Mouse (Mus musculus) midbrain, embryonic 13.5 days (tissue): ENCODE results near the gene Pfdn4. TPM values are rescaled to one million over a fixed set of nuclear protein-coding genes. Genes with fewer than 3 reads are reported as not detected.
A peak's percentile ranks its signal among the peaks of the same experiment; 100 is the strongest.

Source experiments
- ATAC-seq: fragments of 200-750 bp; cut with Nextera tagmentation; 2 replicates; pipeline ENCODE4 v1.8.0; 2017; ENCODE audit warnings: mild to moderate bottlenecking, moderate TSS enrichment, moderate library complexity
- H3K27ac ChIP-seq: fragments of 300-500 bp; sonication (generic); 2 replicates; pipeline ENCODE4 v1.5.1; 2015; ENCODE audit warnings: inconsistent platforms, mild to moderate bottlenecking, moderate library complexity
- H3K27me3 ChIP-seq: fragments of 300-500 bp; sonication (generic); 2 replicates; pipeline ENCODE4 v1.6.1; 2015; ENCODE audit warnings: mild to moderate bottlenecking, inconsistent platforms
- H3K36me3 ChIP-seq: fragments of 300-500 bp; sonication (generic); 2 replicates; pipeline ENCODE4 v1.6.1; 2015; ENCODE audit warnings: mild to moderate bottlenecking, inconsistent platforms
- H3K4me1 ChIP-seq: fragments of 300-500 bp; sonication (generic); replicated peaks from 2 replicates; pipeline ENCODE4 v1.6.1; 2015; ENCODE audit warnings: inconsistent platforms
- H3K4me2 ChIP-seq: fragments of 300-500 bp; sonication (generic); replicated peaks from 2 replicates; pipeline ENCODE4 v1.6.1; 2015; ENCODE audit warnings: moderate library complexity, mild to moderate bottlenecking, inconsistent platforms
- H3K4me3 ChIP-seq: fragments of 300-500 bp; sonication (generic); replicated peaks from 2 replicates; pipeline ENCODE4 v1.5.1; 2015; ENCODE audit warnings: mild to moderate bottlenecking, inconsistent platforms
- H3K9ac ChIP-seq: fragments of 300-500 bp; sonication (generic); replicated peaks from 2 replicates; pipeline ENCODE4 v1.6.1; 2015; ENCODE audit warnings: mild to moderate bottlenecking, inconsistent platforms
- H3K9me3 ChIP-seq: fragments of 300-500 bp; sonication (generic); 2 replicates; pipeline ENCODE4 v1.6.1; 2016; ENCODE audit warnings: mild to moderate bottlenecking, inconsistent platforms
- WGBS: fragments of 180-500 bp; shearing (Covaris S2); methylation state at CpG from one replicate; pipeline ENCODE4 v1.1.7; 2015; 5-methylcytosine and 5-hydroxymethylcytosine counted together
- polyA plus RNA-seq: library from polyadenylated mRNA; unstranded; fragments of >200 nt; fragmentation: Nextera tagmentation; extraction: Ambion mirVana; gene quantifications from 2 replicates; pipeline ENCODE4 v1.2.1, GENCODE M21; 2015

The Pfdn4 gene
- polyA plus RNA-seq, 1 experiment from 2014 or later = 127 TPM

DNA sequence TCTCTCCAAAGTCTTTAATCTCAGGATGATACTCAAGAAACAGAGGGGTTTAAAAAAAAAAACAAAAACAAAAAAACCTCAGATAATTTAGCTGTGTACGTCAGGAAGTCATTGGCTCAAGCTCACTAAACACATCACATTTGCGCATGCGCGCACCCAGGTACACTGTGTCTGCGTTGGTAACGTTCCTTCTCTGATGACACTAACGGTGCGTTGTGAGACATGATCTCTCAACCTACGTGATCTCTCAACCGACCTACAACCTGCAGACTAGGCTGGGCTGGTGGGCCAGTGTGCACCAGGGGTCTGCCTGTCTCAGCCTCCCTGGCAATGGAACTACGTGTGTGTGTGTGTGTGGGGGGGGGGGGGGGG is 38.6 kb downstream of the Pfdn4 start:
- no peak overlapping the region for H3K27ac ChIP-seq
- no peaks in the 10 kb centered on the region for H3K27me3 ChIP-seq
- H3K36me3 ChIP-seq = no peaks in the 10 kb centered on the region
- ATAC-seq = no peak
- no peak overlapping the region for H3K4me2 ChIP-seq
- 95% methylated on average over 11 of the region's 11 CpGs for WGBS
- no peak overlapping the region for H3K4me3 ChIP-seq
- H3K4me1 ChIP-seq = no peaks in the 10 kb centered on the region
- H3K9ac ChIP-seq = no peak overlapping the region
- no peaks in the 10 kb centered on the region for H3K9me3 ChIP-seq

DNA sequence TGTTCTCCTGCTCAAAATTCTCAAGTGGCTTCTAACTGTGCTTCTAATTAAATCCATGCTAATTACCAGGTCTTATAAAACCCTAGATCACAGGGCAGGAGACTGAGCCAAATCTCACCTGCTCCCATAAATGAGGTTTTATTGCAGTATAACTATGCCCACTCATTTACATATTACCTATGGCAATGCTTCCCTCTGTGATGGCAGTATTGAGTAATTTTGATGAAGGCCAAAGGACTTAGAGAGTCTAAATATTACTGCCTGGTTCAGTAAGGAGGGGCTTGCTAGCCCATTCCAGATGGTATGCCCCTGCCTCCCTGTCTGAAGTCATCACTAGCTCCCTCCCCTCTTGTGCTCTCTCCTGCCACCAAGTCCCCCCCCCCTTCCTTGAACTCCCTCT is 39.6 kb downstream of the Pfdn4 start:
- no peak overlapping the region for H3K27ac ChIP-seq
- no peaks in the 10 kb centered on the region for H3K36me3 ChIP-seq
- H3K9me3 ChIP-seq = no peaks in the 10 kb centered on the region
- H3K9ac ChIP-seq = no peak overlapping the region
- H3K4me2 ChIP-seq = no peak overlapping the region
- H3K27me3 ChIP-seq = no peaks in the 10 kb centered on the region
- no peaks in the 10 kb centered on the region for H3K4me1 ChIP-seq
- 0 out of 2 replicates have a peak, but pooled peaks have one; percentile 34 for ATAC-seq
- no peak overlapping the region for H3K4me3 ChIP-seq

DNA sequence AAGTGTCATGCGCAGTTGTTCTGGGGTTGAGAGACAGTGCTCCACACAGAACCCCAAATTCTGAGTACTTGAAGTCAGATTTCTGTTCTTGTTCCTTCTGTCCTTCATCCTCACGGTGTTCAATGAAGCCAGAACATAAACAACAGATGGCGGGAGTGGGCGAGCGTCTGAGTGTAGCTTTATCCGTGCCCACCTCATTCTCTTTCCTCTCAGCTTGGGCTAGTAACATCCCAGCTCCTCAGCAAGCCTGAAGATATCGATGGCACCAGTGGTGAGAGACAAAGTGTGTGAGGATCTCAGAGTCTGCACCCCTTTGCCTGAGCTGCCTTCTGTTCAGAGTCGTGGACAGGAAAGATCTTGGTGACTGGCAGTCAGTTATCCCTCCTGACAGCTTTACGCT is 43.0 kb downstream of the Pfdn4 start:
- Histone ChIP-seq H3K4me2 (no peak overlapping the region), H3K27ac (no peak overlapping the region), H3K4me3 (no peak overlapping the region), H3K36me3 (no peaks in the 10 kb centered on the region), H3K9ac (no peak overlapping the region), H3K4me1 (no peaks in the 10 kb centered on the region), H3K27me3 (no peaks in the 10 kb centered on the region), H3K9me3 (no peaks in the 10 kb centered on the region)
- ATAC-seq = no peak
- WGBS = 88% methylated on average over 9 of the region's 9 CpGs

DNA sequence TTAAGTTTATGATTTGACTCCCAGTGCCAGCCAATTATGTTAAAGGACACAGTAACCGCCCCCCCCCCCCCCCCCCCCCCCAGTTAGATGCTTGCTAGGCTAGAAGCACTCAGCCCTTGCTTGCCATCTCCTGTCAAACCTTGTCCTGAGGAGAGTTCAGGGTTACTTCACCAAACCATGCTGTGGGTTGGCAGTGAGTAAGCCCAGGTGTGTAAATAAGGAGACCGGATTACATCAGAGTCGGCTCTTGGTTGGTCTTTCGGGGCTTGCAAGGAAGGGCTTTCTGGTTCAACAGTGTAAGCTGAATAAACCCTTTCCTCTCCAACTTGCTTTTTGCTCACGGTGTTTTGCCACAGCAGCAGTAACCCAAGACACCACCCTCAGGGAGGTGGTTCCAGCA is 47.4 kb downstream of the Pfdn4 start:
- Histone ChIP-seq H3K36me3 (no peaks in the 10 kb centered on the region), H3K9me3 (no peaks in the 10 kb centered on the region), H3K4me1 (peaks cover 10% of the 10 kb centered on the region), H3K27ac (no peak overlapping the region), H3K9ac (no peak overlapping the region), H3K27me3 (no peaks in the 10 kb centered on the region), H3K4me2 (no peak overlapping the region), H3K4me3 (no peak overlapping the region)
- WGBS = 92% methylated on average over 5 of the region's 5 CpGs
- ATAC-seq = no peak

DNA sequence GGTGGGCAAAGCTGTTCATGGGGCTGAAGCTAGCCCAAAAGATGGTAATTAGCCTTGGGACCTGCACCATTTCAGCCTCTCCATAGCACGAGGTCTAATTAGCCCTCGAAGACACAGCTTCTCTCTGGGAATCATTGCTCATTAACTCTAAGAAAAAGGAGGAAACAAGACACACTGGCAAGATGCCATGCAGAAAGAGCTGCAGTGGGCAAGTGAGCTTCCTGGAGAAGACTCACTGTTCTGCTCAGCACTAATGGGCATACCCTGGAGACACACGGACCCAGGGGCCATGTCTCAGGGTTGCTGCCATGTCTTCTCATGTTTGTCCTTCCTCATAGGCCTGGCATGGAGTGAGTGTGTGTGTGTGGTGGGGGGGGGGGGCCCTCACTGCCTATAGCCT is 47.9 kb downstream of the Pfdn4 start:
- Histone ChIP-seq H3K4me2 (no peak overlapping the region), H3K36me3 (no peaks in the 10 kb centered on the region), H3K9ac (no peak overlapping the region), H3K27ac (no peak overlapping the region), H3K27me3 (no peaks in the 10 kb centered on the region), H3K4me1 (peaks cover 12% of the 10 kb centered on the region), H3K4me3 (no peak overlapping the region), H3K9me3 (no peaks in the 10 kb centered on the region)
- no peak for ATAC-seq
- 72% methylated on average over 3 of the region's 3 CpGs for WGBS

DNA sequence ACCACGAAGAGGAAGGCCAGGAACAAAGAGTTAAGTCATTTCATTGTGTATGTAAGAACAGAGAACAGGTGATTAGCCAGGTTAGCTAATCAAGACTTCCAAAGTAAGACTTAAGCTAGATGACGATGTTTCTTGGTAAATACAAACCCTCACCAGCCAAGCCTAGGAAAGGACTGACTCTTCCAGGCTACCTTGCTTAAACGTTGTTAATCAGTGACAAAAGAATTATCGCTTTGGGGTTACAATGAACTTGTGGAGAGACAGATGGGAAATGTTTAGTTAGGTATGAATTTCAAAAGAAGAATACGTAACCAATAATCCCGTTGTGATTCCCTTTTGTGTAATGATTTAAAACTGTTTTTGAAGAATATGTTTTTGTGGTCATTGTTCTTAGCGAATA is 48.7 kb downstream of the Pfdn4 start:
- ATAC-seq = no peak
- Histone ChIP-seq H3K36me3 (no peaks in the 10 kb centered on the region), H3K4me3 (no peak overlapping the region), H3K4me2 (no peak overlapping the region), H3K27ac (no peak overlapping the region), H3K4me1 (peaks cover 13% of the 10 kb centered on the region), H3K27me3 (no peaks in the 10 kb centered on the region), H3K9ac (no peak overlapping the region), H3K9me3 (no peaks in the 10 kb centered on the region)
- WGBS = 85% methylated on average over 7 of the region's 7 CpGs

DNA sequence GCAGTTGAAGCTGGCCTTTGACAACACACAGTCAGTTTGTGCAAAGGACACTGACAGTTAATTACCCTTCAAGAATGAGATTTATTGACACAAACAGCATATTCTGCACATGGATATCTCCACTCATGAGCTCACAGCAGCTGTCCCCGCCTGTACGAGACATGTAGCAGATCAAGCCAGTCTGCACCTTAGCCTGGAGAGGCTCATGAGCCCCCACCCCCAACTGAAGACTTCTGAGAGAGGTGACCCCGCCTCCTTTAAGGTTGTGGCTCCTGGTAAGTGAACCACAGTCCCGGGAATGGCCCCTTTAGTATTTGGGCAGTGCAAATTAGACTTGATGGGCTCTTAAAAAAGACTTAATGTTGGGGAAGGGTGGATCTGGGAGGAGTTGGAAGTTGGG is 49.5 kb downstream of the Pfdn4 start:
- Histone ChIP-seq H3K4me2 (no peak overlapping the region), H3K9me3 (no peaks in the 10 kb centered on the region), H3K4me1 (peaks cover 14% of the 10 kb centered on the region), H3K27ac (no peak overlapping the region), H3K36me3 (no peaks in the 10 kb centered on the region), H3K9ac (no peak overlapping the region), H3K4me3 (no peak overlapping the region), H3K27me3 (no peaks in the 10 kb centered on the region)
- WGBS = 67% methylated on average over 4 of the region's 4 CpGs
- ATAC-seq = no peak

DNA sequence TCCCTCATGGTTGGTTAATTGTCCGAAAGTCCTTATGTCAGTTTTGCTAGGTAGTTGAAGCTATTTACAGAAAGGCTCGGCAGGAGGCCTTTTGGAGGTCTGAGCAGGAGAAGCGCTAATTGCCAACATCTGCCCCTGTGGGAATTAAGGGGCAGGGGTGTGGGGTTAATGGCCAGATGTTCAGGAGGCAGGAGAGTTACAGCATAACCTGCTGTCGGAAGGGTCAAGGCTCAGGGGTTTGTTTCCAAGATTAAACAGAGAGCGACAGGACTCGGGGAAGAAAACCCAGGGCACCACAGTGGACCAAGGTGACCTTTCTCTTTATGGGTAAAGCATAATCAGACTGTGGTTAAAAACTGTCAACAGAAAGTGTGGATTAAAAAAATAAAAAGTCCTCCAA is 51.3 kb downstream of the Pfdn4 start:
- Histone ChIP-seq H3K27me3 (no peaks in the 10 kb centered on the region), H3K9ac (no peak overlapping the region), H3K4me1 (peaks cover 17% of the 10 kb centered on the region), H3K4me3 (no peak overlapping the region), H3K9me3 (no peaks in the 10 kb centered on the region), H3K36me3 (no peaks in the 10 kb centered on the region), H3K27ac (peak overlapping the region; percentile 19; the same call in 1 of the 2 replicates), H3K4me2 (no peak overlapping the region)
- WGBS = 18% methylated on average over 6 of the region's 6 CpGs
- ATAC-seq = no peak

DNA sequence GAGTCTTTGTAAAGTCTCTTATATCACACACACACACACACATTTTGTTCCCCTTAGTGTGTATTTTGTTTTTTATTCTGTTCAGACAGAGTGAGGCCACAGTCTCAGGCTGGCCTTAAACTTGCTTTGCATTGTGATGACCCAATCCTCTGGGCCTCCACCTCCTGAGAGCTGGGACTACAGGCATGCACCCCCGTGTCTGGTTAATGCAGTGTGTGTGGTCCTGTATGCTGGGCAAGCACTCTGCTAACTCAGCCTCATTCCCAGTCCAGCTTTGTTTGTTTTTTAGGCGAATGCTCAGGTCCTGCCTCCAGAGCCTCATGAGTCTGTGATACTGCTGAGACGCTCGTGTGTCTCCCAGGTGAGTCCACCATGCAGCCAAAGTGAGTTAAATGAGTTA is 51.8 kb downstream of the Pfdn4 start:
- H3K27ac ChIP-seq = no peak overlapping the region
- 34% methylated on average over 4 of the region's 4 CpGs for WGBS
- no peaks in the 10 kb centered on the region for H3K36me3 ChIP-seq
- H3K4me1 ChIP-seq = peaks cover 17% of the 10 kb centered on the region
- no peaks in the 10 kb centered on the region for H3K9me3 ChIP-seq
- H3K9ac ChIP-seq = no peak overlapping the region
- 0 out of 2 replicates have a peak, but pooled peaks have one; percentile 43 for ATAC-seq
- no peak overlapping the region for H3K4me2 ChIP-seq
- no peaks in the 10 kb centered on the region for H3K27me3 ChIP-seq
- H3K4me3 ChIP-seq = no peak overlapping the region

DNA sequence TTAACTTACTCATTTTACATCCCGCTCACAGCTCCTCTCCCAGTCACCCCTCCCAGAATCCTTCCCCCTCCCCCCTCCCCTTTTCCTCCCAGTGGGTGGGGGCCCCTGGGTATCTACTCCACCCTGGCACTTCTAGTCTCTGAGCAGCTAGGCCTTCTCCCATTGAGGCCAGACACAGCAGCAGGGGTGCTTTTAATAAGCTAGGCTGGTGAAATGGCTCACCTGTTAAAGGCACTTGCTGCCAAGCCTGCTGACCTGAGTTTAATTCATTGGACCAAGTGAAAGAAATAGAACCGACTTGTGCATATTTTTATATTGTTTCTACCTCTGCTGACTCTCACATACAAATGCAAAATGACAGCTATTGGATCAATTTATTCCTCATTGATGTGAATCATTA is 52.9 kb downstream of the Pfdn4 start:
- H3K4me2 ChIP-seq = no peak overlapping the region
- no peak overlapping the region for H3K9ac ChIP-seq
- H3K27me3 ChIP-seq = no peaks in the 10 kb centered on the region
- H3K27ac ChIP-seq = no peak overlapping the region
- 78% methylated on average over 2 of the region's 2 CpGs for WGBS
- H3K9me3 ChIP-seq = no peaks in the 10 kb centered on the region
- H3K36me3 ChIP-seq = no peaks in the 10 kb centered on the region
- no peak overlapping the region for H3K4me3 ChIP-seq
- H3K4me1 ChIP-seq = peaks cover 17% of the 10 kb centered on the region
- no peak for ATAC-seq

DNA sequence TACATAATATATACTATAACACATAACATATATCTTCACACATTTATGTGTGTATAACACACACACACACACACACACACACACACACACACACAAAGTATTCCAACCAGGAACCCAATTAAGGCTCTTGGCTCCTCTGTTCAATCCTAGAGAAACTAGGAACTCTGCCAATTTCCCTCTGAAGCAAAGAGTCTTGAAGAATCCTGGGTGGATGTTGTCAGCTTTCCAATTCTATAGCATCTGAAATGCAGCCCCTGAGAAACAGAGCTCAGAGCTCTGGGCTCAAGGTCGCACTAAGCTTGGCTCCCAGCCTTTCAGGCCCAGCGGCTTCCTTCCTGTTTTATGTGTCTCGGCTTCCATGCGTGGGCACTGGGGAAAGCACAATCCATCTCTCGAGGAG is 54.0 kb downstream of the Pfdn4 start:
- no peak overlapping the region for H3K9ac ChIP-seq
- 0 out of 2 replicates have a peak, but pooled peaks have one; percentile 31 for ATAC-seq
- no peaks in the 10 kb centered on the region for H3K27me3 ChIP-seq
- H3K4me2 ChIP-seq = no peak overlapping the region
- 58% methylated on average over 5 of the region's 5 CpGs for WGBS
- no peak overlapping the region for H3K27ac ChIP-seq
- H3K9me3 ChIP-seq = no peaks in the 10 kb centered on the region
- H3K4me1 ChIP-seq = peaks cover 17% of the 10 kb centered on the region
- H3K4me3 ChIP-seq = no peak overlapping the region
- H3K36me3 ChIP-seq = no peaks in the 10 kb centered on the region

DNA sequence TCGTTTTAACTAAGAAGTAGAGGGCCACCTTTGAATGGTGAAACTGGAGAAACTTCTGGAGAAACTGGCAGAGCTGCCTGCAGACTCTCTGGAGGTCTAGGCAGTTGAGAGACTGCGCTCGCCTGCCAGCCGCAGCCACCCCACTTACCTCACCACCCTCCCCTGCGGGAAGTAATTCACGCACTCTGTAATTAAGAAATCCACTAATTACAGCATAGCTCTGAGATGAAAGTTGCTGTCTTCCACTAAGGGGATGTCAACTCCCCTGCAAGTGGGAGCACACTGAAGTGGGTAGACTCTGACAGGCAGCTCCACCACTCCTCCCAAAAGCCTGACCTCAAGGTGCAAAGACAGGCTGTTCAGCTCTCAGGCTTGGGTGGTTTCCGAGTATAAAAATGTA is 55.9 kb downstream of the Pfdn4 start:
- no peak overlapping the region for H3K9ac ChIP-seq
- peaks cover 17% of the 10 kb centered on the region for H3K4me1 ChIP-seq
- no peaks in the 10 kb centered on the region for H3K9me3 ChIP-seq
- 72% methylated on average over 7 of the region's 7 CpGs for WGBS
- H3K27ac ChIP-seq = no peak overlapping the region
- ATAC-seq = no peak
- H3K27me3 ChIP-seq = no peaks in the 10 kb centered on the region
- no peaks in the 10 kb centered on the region for H3K36me3 ChIP-seq
- no peak overlapping the region for H3K4me2 ChIP-seq
- no peak overlapping the region for H3K4me3 ChIP-seq

DNA sequence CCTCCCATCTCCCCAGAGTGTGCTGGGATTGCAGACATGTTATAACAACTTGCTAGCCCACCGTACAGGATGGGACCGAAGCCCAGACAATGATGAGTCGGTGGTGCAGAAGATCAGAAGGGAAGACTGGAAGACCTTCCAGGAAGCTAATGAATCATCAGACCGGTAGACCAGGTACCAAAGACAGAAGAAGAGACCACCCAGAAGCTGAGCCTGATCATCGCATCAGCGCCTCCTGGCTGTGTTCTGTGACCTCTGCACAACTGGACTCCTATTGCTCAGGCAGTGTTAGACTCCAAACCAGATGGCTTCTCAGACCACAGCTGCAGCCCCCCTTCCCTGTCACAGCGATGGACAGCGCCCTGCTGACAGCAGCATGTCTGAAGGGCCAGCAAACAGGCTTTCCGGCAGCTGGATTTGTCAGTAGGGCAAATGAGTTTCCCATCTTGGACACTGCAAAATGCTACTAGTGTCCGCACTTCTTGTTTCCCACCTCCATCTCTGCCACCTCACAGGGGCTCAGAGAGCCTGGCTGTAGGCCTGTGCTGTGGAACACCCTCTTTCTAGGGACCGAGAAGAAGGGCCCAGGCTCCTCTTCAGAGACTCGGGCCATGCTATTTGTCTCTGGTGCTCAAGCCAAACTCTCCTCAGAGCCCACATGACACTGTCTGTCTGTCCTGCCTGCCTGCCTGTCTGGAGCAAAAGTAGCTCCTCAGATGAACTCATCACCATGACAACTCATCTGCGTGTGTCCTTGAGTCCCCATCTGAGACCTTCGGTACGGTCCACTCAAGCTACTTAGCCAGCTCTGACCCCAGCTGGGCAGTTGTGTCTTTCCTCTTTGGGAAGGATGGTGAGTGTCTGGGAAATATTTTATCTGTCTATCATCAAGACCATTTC is 68.0 kb downstream of the Pfdn4 start:
- no peaks in the 10 kb centered on the region for H3K9me3 ChIP-seq
- WGBS = 77% methylated on average over 15 of the region's 15 CpGs
- H3K36me3 ChIP-seq = no peaks in the 10 kb centered on the region
- H3K4me1 ChIP-seq = no peaks in the 10 kb centered on the region
- no peaks in the 10 kb centered on the region for H3K27me3 ChIP-seq
- no peak overlapping the region for H3K4me3 ChIP-seq
- no peak overlapping the region for H3K27ac ChIP-seq
- ATAC-seq = no peak
- no peak overlapping the region for H3K4me2 ChIP-seq
- H3K9ac ChIP-seq = no peak overlapping the region
